Mouse (Mus musculus): ENCODE results near the gene Ntn5. TPM values are rescaled to one million over a fixed set of nuclear protein-coding genes. Genes with fewer than 3 reads are reported as not detected.
A peak's percentile ranks its signal among the peaks of the same experiment; 100 is the strongest.

The Ntn5 gene
- polyA plus RNA-seq (2015; fragmentation: Nextera tagmentation; extraction: Ambion mirVana): 0.41 and 0.45 TPM in 2 replicates

DNA sequence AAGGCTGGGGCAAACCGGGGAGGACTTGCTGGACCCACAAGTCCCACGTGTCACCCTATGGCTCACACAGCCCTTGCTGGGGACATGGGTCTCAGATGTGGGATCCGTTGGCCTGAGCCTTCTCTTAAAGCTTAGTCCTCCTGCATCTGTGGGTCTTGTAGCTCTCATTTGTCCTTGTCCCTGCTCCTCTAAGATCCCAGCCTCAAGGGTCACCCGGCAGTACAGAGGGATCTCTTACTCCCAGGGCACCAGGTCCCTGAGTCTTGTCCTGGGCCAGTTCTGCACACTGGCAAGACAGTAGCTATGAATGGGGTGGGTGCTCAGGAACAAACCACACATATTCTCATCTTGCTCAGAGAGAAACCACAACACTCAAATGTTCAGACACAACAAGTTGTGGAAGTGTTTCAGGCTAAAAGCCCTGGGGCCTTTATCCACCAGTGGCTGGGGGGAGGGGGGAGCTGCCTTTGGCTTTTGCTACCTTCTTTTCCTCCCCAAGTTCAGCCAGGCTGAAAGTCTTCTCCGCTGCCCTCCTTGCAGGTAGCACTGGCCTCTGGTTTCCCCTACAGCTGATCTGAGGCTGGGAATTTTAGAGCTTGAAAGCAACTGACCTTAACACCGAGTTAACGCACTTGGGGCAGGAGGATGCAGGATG, at the start of gene Ntn5:
Gene Ntn5, plus strand, starts transcription at position 627 of the 655 bp plus-strand sequence.
- Histone ChIP-seq H3K36me3 (ENCODE audit: control insufficient read depth, insufficient read depth, low read length) (no peaks in the 10 kb centered on the region), H3K27me3 (ENCODE audit: control insufficient read depth, insufficient read depth, low read length) (no peaks in the 10 kb centered on the region), H3K9me3 (ENCODE audit: control insufficient read depth, low read length) (no peaks in the 10 kb centered on the region), H3K4me3 (ENCODE audit: low read depth, low read length) (no peak within 1 kb of the TSS), H3K4me2 (replicated peaks; ENCODE audit: low read depth) (no peak within 1 kb of the TSS), H3K9ac (ENCODE audit: low read length) (peak within 1 kb of the TSS; percentile 1; the same call in 1 of the 2 replicates), H3K4me1 (replicated peaks; ENCODE audit: control insufficient read depth, insufficient read depth) (peaks cover 7% of the 10 kb centered on the region; the same call in 1 of the 2 replicates), H3K27ac (replicated peaks) (no peak within 1 kb of the TSS)
- WGBS: 81% methylated on average over 7 of the region's 7 CpGs
- DNase-seq (ENCODE audit: low spot score) (no peak), ATAC-seq (ENCODE audit: low FRiP score, low TSS enrichment) (no peak)
- no peak for TF ChIP-seq CTCF (IDR thresholded peaks at IDR 0.05; ENCODE audit: low read depth)

DNA sequence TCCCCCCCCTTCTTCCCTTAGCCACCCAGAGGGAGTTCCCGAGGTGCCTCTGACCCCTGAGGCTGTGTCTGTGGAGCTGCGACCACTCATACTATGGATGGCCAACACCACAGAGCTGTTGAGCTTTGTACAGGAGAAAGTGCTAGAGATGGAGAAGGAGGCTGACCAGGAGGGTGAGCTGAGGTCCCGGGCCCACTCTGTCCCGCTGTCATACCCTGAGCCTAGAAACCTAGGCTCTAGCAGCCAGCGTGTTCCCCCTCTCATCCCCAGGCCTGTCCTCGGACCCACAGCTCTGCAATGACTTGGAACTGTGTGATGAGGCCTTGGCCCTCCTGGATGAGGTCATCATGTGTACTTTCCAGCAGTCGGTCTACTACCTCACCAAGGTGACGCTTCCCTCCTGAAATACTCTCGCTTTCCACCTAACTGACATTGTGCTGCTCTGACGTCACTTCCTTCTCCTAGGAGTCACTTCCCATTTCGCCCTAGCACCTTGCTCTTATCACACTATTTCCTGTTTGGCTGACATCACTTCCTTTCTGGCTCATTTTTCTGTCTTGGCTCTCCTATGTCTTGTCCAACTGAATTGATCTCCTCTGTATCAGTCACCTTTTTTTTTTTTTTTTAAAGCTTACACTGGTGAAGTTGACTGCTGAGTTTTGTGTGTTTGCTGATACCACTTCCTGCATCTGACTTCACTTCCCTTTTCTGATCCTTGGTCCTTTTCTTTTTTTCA, 48.7 kb upstream of the Ntn5 start:
- Histone ChIP-seq H3K36me3 (ENCODE audit: control insufficient read depth, insufficient read depth, low read length) (0 out of 2 replicates have a peak, but pooled peaks cover 2% of the 10 kb centered on the region), H3K9me3 (ENCODE audit: control insufficient read depth, low read length) (no peaks in the 10 kb centered on the region), H3K27ac (replicated peaks) (no peak overlapping the region), H3K27me3 (ENCODE audit: control insufficient read depth, insufficient read depth, low read length) (no peaks in the 10 kb centered on the region), H3K4me2 (replicated peaks; ENCODE audit: low read depth) (no peak overlapping the region), H3K9ac (ENCODE audit: low read length) (no peak overlapping the region), H3K4me1 (replicated peaks; ENCODE audit: control insufficient read depth, insufficient read depth) (peaks cover 5% of the 10 kb centered on the region; the same call in 1 of the 2 replicates), H3K4me3 (ENCODE audit: low read depth, low read length) (no peak overlapping the region)
- DNase-seq (ENCODE audit: low spot score) (no peak), ATAC-seq (ENCODE audit: low FRiP score, low TSS enrichment) (no peak)
- no peak for TF ChIP-seq EP300 (optimal IDR thresholded peaks at IDR 0.05)
- TF ChIP-seq CTCF (IDR thresholded peaks at IDR 0.05; ENCODE audit: low read depth): no peak
- WGBS: 88% methylated on average over 11 of the region's 11 CpGs

DNA sequence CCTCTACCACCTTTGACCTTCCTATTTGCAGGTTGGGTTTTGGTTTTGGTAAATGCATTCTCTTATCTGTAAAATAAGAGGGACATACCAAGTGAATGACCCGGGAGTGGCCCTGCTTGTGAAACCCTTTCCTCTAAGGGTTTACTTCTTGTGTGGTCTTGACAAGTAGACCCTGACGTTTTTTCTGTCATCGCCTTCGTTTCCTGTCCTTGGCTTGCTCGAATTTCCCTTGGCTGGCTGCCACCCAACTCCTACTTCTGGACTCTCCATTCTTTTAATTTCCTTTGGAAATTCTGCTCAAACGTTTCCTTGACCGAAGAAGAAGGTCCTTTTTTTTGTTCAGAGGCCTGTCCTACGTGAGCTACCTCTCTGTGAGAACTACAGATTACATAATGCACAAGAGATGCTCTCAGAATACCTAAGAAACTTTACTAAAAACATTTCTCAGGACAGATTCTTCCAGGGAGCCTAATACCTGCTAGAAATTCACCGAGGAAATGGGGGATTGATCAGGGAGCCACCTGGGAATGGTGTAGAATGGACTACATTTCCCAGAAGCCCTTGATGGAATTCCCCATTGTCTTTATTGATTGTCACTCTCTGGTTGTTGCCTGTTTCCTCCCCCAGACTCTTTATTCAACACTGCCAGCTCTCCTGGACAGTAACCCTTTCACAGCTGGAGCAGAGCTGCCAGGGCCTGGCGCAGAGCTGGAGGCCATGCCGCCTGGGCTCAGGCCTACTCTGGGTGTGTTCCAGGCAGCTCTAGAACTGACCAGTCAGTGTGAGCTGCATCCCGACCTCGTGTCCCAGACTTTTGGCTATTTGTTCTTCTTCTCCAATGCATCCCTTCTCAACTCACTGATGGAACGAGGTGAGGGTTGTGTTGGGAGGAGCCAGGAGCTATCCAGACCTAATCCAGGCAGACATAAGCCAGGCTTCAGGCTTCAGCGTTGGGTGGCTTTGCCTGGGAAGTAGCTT, 47.8 kb upstream of the Ntn5 start:
- Histone ChIP-seq H3K4me3 (ENCODE audit: low read depth, low read length) (no peak overlapping the region), H3K9ac (ENCODE audit: low read length) (no peak overlapping the region), H3K27ac (replicated peaks) (peak overlapping the region; percentile 18; the same call in 1 of the 2 replicates), H3K27me3 (ENCODE audit: control insufficient read depth, insufficient read depth, low read length) (no peaks in the 10 kb centered on the region), H3K36me3 (ENCODE audit: control insufficient read depth, insufficient read depth, low read length) (0 out of 2 replicates have a peak, but pooled peaks cover 2% of the 10 kb centered on the region), H3K4me2 (replicated peaks; ENCODE audit: low read depth) (no peak overlapping the region), H3K9me3 (ENCODE audit: control insufficient read depth, low read length) (no peaks in the 10 kb centered on the region), H3K4me1 (replicated peaks; ENCODE audit: control insufficient read depth, insufficient read depth) (peaks cover 7% of the 10 kb centered on the region)
- WGBS: 71% methylated on average over 15 of the region's 15 CpGs
- DNase-seq (ENCODE audit: low spot score) (no peak), ATAC-seq (ENCODE audit: low FRiP score, low TSS enrichment) (no peak)
- TF ChIP-seq CTCF (IDR thresholded peaks at IDR 0.05; ENCODE audit: low read depth) (no peak), EP300 (optimal IDR thresholded peaks at IDR 0.05) (no peak)

DNA sequence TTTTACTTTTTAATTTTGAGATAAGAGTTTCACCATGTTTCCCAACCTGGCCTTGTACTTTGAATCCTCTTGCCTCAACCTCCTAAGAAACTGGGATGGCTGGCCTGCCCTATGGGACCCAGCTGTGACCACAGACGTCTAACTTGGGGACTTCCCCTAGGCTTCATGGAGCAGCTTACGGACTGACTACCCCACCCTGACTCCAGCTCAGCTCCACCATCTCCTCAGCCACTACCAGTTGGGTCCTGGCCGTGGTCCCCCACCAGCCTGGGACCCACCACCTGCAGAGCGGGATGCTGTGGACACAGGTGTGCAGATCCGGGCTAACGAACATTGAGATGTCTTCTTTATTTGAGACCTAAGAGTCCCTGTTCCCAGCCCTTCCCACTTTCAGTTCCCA, 46.1 kb upstream of the Ntn5 start:
- 91% methylated on average over 6 of the region's 6 CpGs for WGBS
- Histone ChIP-seq H3K9me3 (ENCODE audit: control insufficient read depth, low read length) (no peaks in the 10 kb centered on the region), H3K27me3 (ENCODE audit: control insufficient read depth, insufficient read depth, low read length) (no peaks in the 10 kb centered on the region), H3K9ac (ENCODE audit: low read length) (no peak overlapping the region), H3K27ac (replicated peaks) (no peak overlapping the region), H3K4me1 (replicated peaks; ENCODE audit: control insufficient read depth, insufficient read depth) (peaks cover 16% of the 10 kb centered on the region), H3K36me3 (ENCODE audit: control insufficient read depth, insufficient read depth, low read length) (0 out of 2 replicates have a peak, but pooled peaks cover 2% of the 10 kb centered on the region), H3K4me2 (replicated peaks; ENCODE audit: low read depth) (peak overlapping the region; percentile 47; the same call in 1 of the 2 replicates), H3K4me3 (ENCODE audit: low read depth, low read length) (no peak overlapping the region)
- ATAC-seq (ENCODE audit: low FRiP score, low TSS enrichment): no peak
- no peak for TF ChIP-seq CTCF (IDR thresholded peaks at IDR 0.05; ENCODE audit: low read depth)
- TF ChIP-seq EP300 (optimal IDR thresholded peaks at IDR 0.05): no peak
- DNase-seq (ENCODE audit: low spot score): no peak

DNA sequence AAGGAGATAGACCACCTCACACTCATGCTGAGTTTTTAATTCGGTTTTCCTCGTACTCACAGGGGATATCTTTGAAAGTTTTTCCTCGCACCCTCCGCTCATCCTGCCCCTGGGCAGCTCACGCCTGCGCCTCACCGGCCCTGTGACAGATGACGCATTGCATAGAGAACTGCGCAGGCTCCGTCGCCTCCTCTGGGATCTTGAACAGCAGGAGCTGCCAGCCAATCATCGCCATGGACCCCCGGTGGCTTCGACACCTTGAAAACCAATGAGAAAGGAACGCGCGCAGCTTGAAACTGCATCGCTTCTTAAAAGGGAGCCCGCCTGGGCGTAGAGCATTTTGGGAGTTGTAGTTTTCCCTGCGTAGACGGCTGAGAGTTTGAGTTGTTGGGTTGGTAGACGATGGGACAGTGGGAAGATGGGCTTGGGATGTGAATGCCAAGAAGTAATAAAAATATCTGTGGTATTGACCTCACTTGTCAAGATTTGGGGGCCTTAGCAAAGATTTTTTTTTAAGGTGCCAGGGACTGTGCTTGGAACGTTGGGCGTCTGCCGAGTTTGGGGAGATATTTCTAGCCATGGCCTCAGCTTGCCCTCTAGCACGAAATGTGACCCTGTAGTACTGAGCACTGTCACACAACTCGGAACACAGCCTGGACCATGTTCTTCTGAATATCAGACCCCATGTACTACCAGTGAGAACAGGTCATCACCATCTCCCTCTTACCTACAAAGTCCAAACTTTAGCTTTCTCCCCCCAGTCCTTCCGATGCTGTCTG, 45.0 kb upstream of the Ntn5 start:
- Histone ChIP-seq H3K9me3 (ENCODE audit: control insufficient read depth, low read length) (no peaks in the 10 kb centered on the region), H3K9ac (ENCODE audit: low read length) (0 out of 2 replicates have a peak overlapping the region, but pooled peaks have one; percentile 27), H3K27ac (replicated peaks) (no peak overlapping the region), H3K4me3 (ENCODE audit: low read depth, low read length) (no peak overlapping the region), H3K4me1 (replicated peaks; ENCODE audit: control insufficient read depth, insufficient read depth) (peaks cover 21% of the 10 kb centered on the region), H3K4me2 (replicated peaks; ENCODE audit: low read depth) (peak overlapping the region; percentile 47), H3K27me3 (ENCODE audit: control insufficient read depth, insufficient read depth, low read length) (no peaks in the 10 kb centered on the region), H3K36me3 (ENCODE audit: control insufficient read depth, insufficient read depth, low read length) (0 out of 2 replicates have a peak, but pooled peaks cover 2% of the 10 kb centered on the region)
- TF ChIP-seq EP300 (optimal IDR thresholded peaks at IDR 0.05) (no peak), CTCF (IDR thresholded peaks at IDR 0.05; ENCODE audit: low read depth) (no peak)
- peak; percentile 87 for ATAC-seq (ENCODE audit: low FRiP score, low TSS enrichment)
- DNase-seq (ENCODE audit: low spot score): peak; percentile 95
- 21% methylated on average over 29 of the region's 29 CpGs for WGBS

Data from stomach, postnatal 0 days (tissue).